Mouse (Mus musculus) forebrain, embryonic 11.5 days (tissue): ENCODE data around the gene Pole. TPM values are rescaled to one million over a fixed set of nuclear protein-coding genes. Genes with fewer than 3 reads are reported as not detected.

Source experiments
- ATAC-seq: fragments of 200-750 bp; cut with Nextera tagmentation; replicated peaks from 2 replicates; pipeline ENCODE4 v1.8.0; 2017; ENCODE audit warnings: moderate TSS enrichment; ENCODE audit not compliant: low FRiP score
- DNase-seq: peaks from one replicate; pipeline ENCODE4 v3.0.0-alpha.2; 2017; ENCODE audit warnings: low spot score
- H3K27ac ChIP-seq: fragments of 300-500 bp; sonication (generic); 2 replicates; pipeline ENCODE4 v1.5.1; 2014; ENCODE audit warnings: low read depth, low read length
- H3K27me3 ChIP-seq: fragments of 300-500 bp; sonication (generic); 2 replicates; pipeline ENCODE4 v1.6.1; 2014; ENCODE audit warnings: mild to moderate bottlenecking, low read length, mixed read lengths; ENCODE audit not compliant: control insufficient read depth, insufficient read depth
- H3K36me3 ChIP-seq: fragments of 300-500 bp; sonication (generic); 2 replicates; pipeline ENCODE4 v1.6.1; 2014; ENCODE audit warnings: mild to moderate bottlenecking, low read length, moderate library complexity, mixed read lengths; ENCODE audit not compliant: control insufficient read depth, insufficient read depth
- H3K4me1 ChIP-seq: fragments of 300-500 bp; sonication (generic); replicated peaks from 2 replicates; pipeline ENCODE4 v1.6.1; 2014; ENCODE audit warnings: low read length, mixed read lengths; ENCODE audit not compliant: control insufficient read depth, insufficient read depth
- H3K4me2 ChIP-seq: fragments of 300-500 bp; sonication (generic); 2 replicates; pipeline ENCODE4 v1.6.1; 2014; ENCODE audit warnings: low read depth, mild to moderate bottlenecking, low read length, moderate library complexity, mixed read lengths; ENCODE audit not compliant: severe bottlenecking
- H3K4me3 ChIP-seq: fragments of 300-500 bp; sonication (generic); 2 replicates; pipeline ENCODE4 v1.5.1; 2014; ENCODE audit warnings: low read depth, low read length
- H3K9ac ChIP-seq: fragments of 300-500 bp; sonication (generic); 2 replicates; pipeline ENCODE4 v1.6.1; 2014; ENCODE audit warnings: low read length
- H3K9me3 ChIP-seq: fragments of 300-500 bp; sonication (generic); 2 replicates; pipeline ENCODE4 v1.6.1; 2016; ENCODE audit warnings: low read length, mixed read lengths; ENCODE audit not compliant: control insufficient read depth
- WGBS: fragments of 180-500 bp; shearing (Covaris S2); extraction: QIAGEN DNeasy Blood & Tissue Kit; methylation state at CpG from one replicate; pipeline ENCODE4 v1.1.7; 2014; 5-methylcytosine and 5-hydroxymethylcytosine counted together
- polyA plus RNA-seq: library from polyadenylated mRNA; unstranded; fragments of >200 nt; fragmentation: Nextera tagmentation; extraction: Ambion mirVana; gene quantifications from 2 replicates; pipeline ENCODE4 v1.2.1, GENCODE M21; 2014

The Pole gene
- polyA plus RNA-seq, 1 experiment from 2014 or later, result 50.7 TPM

GRCm38 (mm10) chr5:110357531-110358179 is 71.5 kb downstream of the Pole start:
- Histone ChIP-seq H3K4me1 (no peaks in the 10 kb centered on the region), H3K4me2 (no peak overlapping the region), H3K4me3 (no peak overlapping the region), H3K27me3 (no peaks in the 10 kb centered on the region), H3K36me3 (no peaks in the 10 kb centered on the region), H3K27ac (no peak overlapping the region), H3K9ac (no peak overlapping the region), H3K9me3 (no peaks in the 10 kb centered on the region)
- DNase-seq (peak; percentile 90), ATAC-seq (peak; percentile 50)
- 50% methylated on average over 7 of the region's 9 CpGs for WGBS

GRCm38 (mm10) chr5:110361465-110361864 is 75.4 kb downstream of the Pole start:
- Histone ChIP-seq H3K4me3 (no peak overlapping the region), H3K27me3 (peaks cover 5% of the 10 kb centered on the region), H3K9ac (no peak overlapping the region), H3K27ac (no peak overlapping the region), H3K4me1 (peaks cover 12% of the 10 kb centered on the region; the same call in 1 of the 2 replicates), H3K9me3 (no peaks in the 10 kb centered on the region), H3K4me2 (no peak overlapping the region), H3K36me3 (no peaks in the 10 kb centered on the region; the same call in 1 of the 2 replicates)
- ATAC-seq (no peak), DNase-seq (no peak)
- WGBS, result 88% methylated on average over 6 of the region's 6 CpGs

- H3K4me3 ChIP-seq, result peak overlapping the region; percentile 36
- H3K4me2 ChIP-seq, result peak overlapping the region; percentile 91
- 2% methylated on average over 28 of the region's 28 CpGs for WGBS
- H3K27ac ChIP-seq, result no peak overlapping the region
- H3K9ac ChIP-seq, result peak overlapping the region; percentile 55
- H3K9me3 ChIP-seq, result no peaks in the 10 kb centered on the region
- no peak; the same call in 1 of the 2 replicates for ATAC-seq
- peaks cover 5% of the 10 kb centered on the region for H3K27me3 ChIP-seq
- no peaks in the 10 kb centered on the region; the same call in none of the 2 replicates for H3K36me3 ChIP-seq
- DNase-seq, result no peak
- H3K4me1 ChIP-seq, result peaks cover 12% of the 10 kb centered on the region; the same call in 1 of the 2 replicates
Observed at GRCm38 (mm10) chr5:110362813-110363178, 76.7 kb downstream of the Pole start.

GRCm38 (mm10) chr5:110363179-110363821 is 77.2 kb downstream of the Pole start:
- H3K4me3 ChIP-seq, result peak overlapping the region; percentile 36
- no peaks in the 10 kb centered on the region; the same call in none of the 2 replicates for H3K36me3 ChIP-seq
- ATAC-seq (peak; percentile 79), DNase-seq (peak; percentile 88)
- H3K4me1 ChIP-seq, result peaks cover 12% of the 10 kb centered on the region; the same call in 1 of the 2 replicates
- H3K9me3 ChIP-seq, result no peaks in the 10 kb centered on the region
- H3K9ac ChIP-seq, result peak overlapping the region; percentile 55
- WGBS, result 3% methylated on average over 65 of the region's 72 CpGs
- no peak overlapping the region for H3K27ac ChIP-seq
- peak overlapping the region; percentile 91 for H3K4me2 ChIP-seq
- H3K27me3 ChIP-seq, result peaks cover 5% of the 10 kb centered on the region

GRCm38 (mm10) chr5:110363822-110364545 is 77.9 kb downstream of the Pole start:
- Histone ChIP-seq H3K36me3 (no peaks in the 10 kb centered on the region; the same call in none of the 2 replicates), H3K4me3 (no peak overlapping the region), H3K9me3 (no peaks in the 10 kb centered on the region), H3K4me2 (no peak overlapping the region; the same call in 1 of the 2 replicates), H3K4me1 (peaks cover 12% of the 10 kb centered on the region; the same call in 1 of the 2 replicates), H3K9ac (0 out of 2 replicates have a peak overlapping the region, but pooled peaks have one; percentile 55), H3K27me3 (peaks cover 5% of the 10 kb centered on the region), H3K27ac (no peak overlapping the region)
- 41% methylated on average over 11 of the region's 11 CpGs for WGBS
- DNase-seq (peak; percentile 57), ATAC-seq (no peak)

- DNase-seq (peak; percentile 91), ATAC-seq (peak; percentile 52)
- Histone ChIP-seq H3K4me2 (no peak overlapping the region), H3K27ac (no peak overlapping the region), H3K36me3 (peaks cover 11% of the 10 kb centered on the region; the same call in 1 of the 2 replicates), H3K9me3 (no peaks in the 10 kb centered on the region), H3K9ac (no peak overlapping the region), H3K4me3 (no peak overlapping the region), H3K4me1 (peaks cover 4% of the 10 kb centered on the region; the same call in 1 of the 2 replicates), H3K27me3 (no peaks in the 10 kb centered on the region)
- WGBS, result 60% methylated on average over 8 of the region's 8 CpGs
Observed at GRCm38 (mm10) chr5:110376802-110377433, 90.8 kb downstream of the Pole start.

GRCm38 (mm10) chr5:110378181-110378583 is 92.1 kb downstream of the Pole start:
- H3K4me3 ChIP-seq, result no peak overlapping the region
- no peaks in the 10 kb centered on the region for H3K27me3 ChIP-seq
- H3K9me3 ChIP-seq, result no peaks in the 10 kb centered on the region
- DNase-seq (no peak), ATAC-seq (peak; percentile 57; the same call in 1 of the 2 replicates)
- H3K4me2 ChIP-seq, result no peak overlapping the region
- H3K27ac ChIP-seq, result 0 out of 2 replicates have a peak overlapping the region, but pooled peaks have one; percentile 18
- H3K9ac ChIP-seq, result no peak overlapping the region
- peaks cover 11% of the 10 kb centered on the region; the same call in 1 of the 2 replicates for H3K36me3 ChIP-seq
- WGBS, result 35% methylated on average over 20 of the region's 20 CpGs
- H3K4me1 ChIP-seq, result peaks cover 4% of the 10 kb centered on the region; the same call in 1 of the 2 replicates

- ATAC-seq, result no peak
- H3K9ac ChIP-seq, result no peak overlapping the region
- H3K4me2 ChIP-seq, result no peak overlapping the region
- DNase-seq, result no peak
- H3K4me1 ChIP-seq, result peaks cover 4% of the 10 kb centered on the region; the same call in 1 of the 2 replicates
- H3K4me3 ChIP-seq, result no peak overlapping the region
- H3K27ac ChIP-seq, result no peak overlapping the region
- H3K9me3 ChIP-seq, result no peaks in the 10 kb centered on the region
- peaks cover 9% of the 10 kb centered on the region; the same call in 1 of the 2 replicates for H3K36me3 ChIP-seq
- 90% methylated on average over 15 of the region's 15 CpGs for WGBS
- no peaks in the 10 kb centered on the region for H3K27me3 ChIP-seq
Observed at GRCm38 (mm10) chr5:110379086-110379485, 93.0 kb downstream of the Pole start.
